ENCODE assay signal across 10 mouse cellular contexts in the genomic region with DNA sequence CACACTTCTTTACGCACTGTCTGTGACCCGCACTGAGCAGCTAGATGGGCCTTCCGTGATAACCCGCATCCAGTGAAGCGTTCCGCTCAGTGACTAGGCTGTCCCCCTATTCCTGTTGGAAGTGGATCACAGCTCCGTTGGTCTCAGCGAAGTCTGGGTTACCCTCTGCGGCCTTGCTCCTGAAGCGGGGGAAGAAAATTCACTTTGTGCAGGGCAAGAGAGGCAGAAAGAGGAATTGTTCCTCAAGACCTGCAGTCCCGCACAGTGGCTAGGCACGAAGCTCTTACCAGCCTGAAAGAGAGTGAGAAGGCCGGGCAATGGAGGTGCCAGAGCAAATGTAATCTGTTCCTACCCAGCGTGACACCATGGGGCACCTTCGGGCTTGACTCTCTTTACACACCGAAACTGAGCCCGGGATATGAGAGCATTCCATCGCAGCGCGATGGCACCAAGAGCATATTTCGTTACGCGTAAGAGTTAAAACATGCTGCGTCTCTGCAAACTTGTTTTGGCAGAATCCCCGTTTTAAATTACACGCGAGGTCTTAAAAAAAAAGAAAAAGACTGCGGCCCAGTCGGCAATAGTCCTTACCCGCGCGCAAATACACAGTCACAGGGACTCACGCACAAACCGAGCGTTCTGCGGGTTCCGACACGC. TPM values are rescaled to one million over a fixed set of nuclear protein-coding genes. Genes with fewer than 3 reads are reported as not detected.
A peak's percentile ranks its signal among the peaks of the same experiment; 100 is the strongest.
DNase-seq lines count a peak whose midpoint lies in the region; ATAC-seq and TF ChIP-seq lines count a peak whose summit lies in the region.
"Had no signal": no experiment of that assay in that cellular context is flagged by ENCODE, and none has a peak within 500 bp of the region (broad histone marks: within the 10 kb centered on the region; RNA-seq: fewer than 3 reads in every experiment).

No protein-coding gene starts in this region.

- TF ChIP-seq EP300 in lung, postnatal 0 days (IDR thresholded peaks at IDR 0.05), result no peak

- no peak for TF ChIP-seq CTCF in lung, postnatal 0 days (IDR thresholded peaks at IDR 0.05)

- intact Hi-C loops in gastrocnemius, postnatal 36 days (cut with DNase I), result no loop called here

- DNase-seq in lung, postnatal 0 days (ENCODE audit: low spot score), result no peak
- no peak for DNase-seq in lung, postnatal 14 days
- DNase-seq in hindbrain, embryonic 11.5 days (ENCODE audit: low spot score), result no peak
- DNase-seq in B cell, adult 2 months, result no peak
- DNase-seq in gastrocnemius, postnatal 25 days, result no peak
- DNase-seq in gastrocnemius, postnatal 36 days, result no peak
- DNase-seq: cerebellum, adult 11-12 months; lung, postnatal 10 days had no signal

- no peaks in the 10 kb centered on the region for H3K36me3 ChIP-seq in lung, postnatal 0 days (ENCODE audit: insufficient read depth, low read length)
- no peaks in the 10 kb centered on the region for H3K36me3 ChIP-seq in hindbrain, embryonic 11.5 days (ENCODE audit: control insufficient read depth, insufficient read depth, low read length)
- H3K36me3 ChIP-seq in liver, embryonic 16.5 days (ENCODE audit: control insufficient read depth, insufficient read depth), result no peaks in the 10 kb centered on the region

- H3K27me3 ChIP-seq in lung, postnatal 0 days (replicated peaks; ENCODE audit: insufficient read depth, low read length), result peaks cover 93% of the 10 kb centered on the region
- H3K27me3 ChIP-seq in hindbrain, embryonic 11.5 days (ENCODE audit: control insufficient read depth, insufficient read depth, low read length), result peaks cover 100% of the 10 kb centered on the region
- H3K27me3 ChIP-seq in liver, embryonic 16.5 days (ENCODE audit: control insufficient read depth, insufficient read depth, low read depth, low read length), result peaks cover 97% of the 10 kb centered on the region

- no peak overlapping the region for H3K9ac ChIP-seq in lung, postnatal 0 days (replicated peaks; ENCODE audit: low read depth)
- H3K9ac ChIP-seq in hindbrain, embryonic 11.5 days (ENCODE audit: low read depth, low read length), result no peak overlapping the region
- no peak overlapping the region for H3K9ac ChIP-seq in liver, embryonic 16.5 days (ENCODE audit: low read depth, low read length)

- H3K9me3 ChIP-seq in lung, postnatal 0 days (ENCODE audit: low read length), result no peaks in the 10 kb centered on the region
- H3K9me3 ChIP-seq in hindbrain, embryonic 11.5 days (ENCODE audit: control insufficient read depth, low read length), result no peaks in the 10 kb centered on the region
- H3K9me3 ChIP-seq in liver, embryonic 16.5 days (replicated peaks; ENCODE audit: control insufficient read depth, low read length), result no peaks in the 10 kb centered on the region

- WGBS in lung, postnatal 0 days, result 4% methylated on average over 38 of the region's 38 CpGs
- 2% methylated on average over 38 of the region's 38 CpGs for WGBS in hindbrain, embryonic 11.5 days
- 3% methylated on average over 38 of the region's 38 CpGs for WGBS in liver, embryonic 16.5 days (ENCODE audit: insufficient replicate concordance)

- H3K4me1 ChIP-seq in lung, postnatal 0 days (ENCODE audit: insufficient read depth, low read depth, low read length), result peaks cover 5% of the 10 kb centered on the region; the same call in 1 of the 2 replicates
- peaks cover 6% of the 10 kb centered on the region; the same call in 1 of the 2 replicates for H3K4me1 ChIP-seq in hindbrain, embryonic 11.5 days (replicated peaks; ENCODE audit: control insufficient read depth, insufficient read depth, low read length)
- H3K4me1 ChIP-seq in liver, embryonic 16.5 days (ENCODE audit: control insufficient read depth, low read depth, low read length), result peaks cover 3% of the 10 kb centered on the region; the same call in 1 of the 2 replicates

- peak overlapping the region; percentile 44; the same call in 1 of the 2 replicates for H3K4me2 ChIP-seq in lung, postnatal 0 days (replicated peaks; ENCODE audit: low read depth, low read length)
- H3K4me2 ChIP-seq in hindbrain, embryonic 11.5 days (replicated peaks; ENCODE audit: low read depth, low read length), result peak overlapping the region; percentile 78
- no peak overlapping the region for H3K4me2 ChIP-seq in liver, embryonic 16.5 days (ENCODE audit: low read depth, low read length)

- no peak for ATAC-seq in lung, postnatal 0 days
- no peak for ATAC-seq in hindbrain, embryonic 11.5 days (ENCODE audit: low FRiP score)
- ATAC-seq in liver, embryonic 16.5 days (ENCODE audit: low read depth), result no peak

- no peak overlapping the region for H3K27ac ChIP-seq in lung, postnatal 0 days (ENCODE audit: low read length)
- no peak overlapping the region for H3K27ac ChIP-seq in hindbrain, embryonic 11.5 days (ENCODE audit: low read depth, low read length)
- no peak overlapping the region for H3K27ac ChIP-seq in liver, embryonic 16.5 days (ENCODE audit: low read length)

- peak overlapping the region; percentile 27 for H3K4me3 ChIP-seq in lung, postnatal 0 days (ENCODE audit: low read depth, low read length)
- peak overlapping the region; percentile 49 for H3K4me3 ChIP-seq in hindbrain, embryonic 11.5 days (ENCODE audit: low read depth, low read length)
- peak overlapping the region; percentile 38; the same call in 1 of the 2 replicates for H3K4me3 ChIP-seq in liver, embryonic 16.5 days (ENCODE audit: low read depth, low read length)

RNA-seq across cellular contexts. Expression of a gene that starts 0.9 kb away (rescaled TPM):
- polyA plus RNA-seq in lung, postnatal 0 days (2015; fragmentation: Nextera tagmentation; extraction: Ambion mirVana), result not detected in 2 replicates
- polyA plus RNA-seq in hindbrain, embryonic 11.5 days (2014; fragmentation: Nextera tagmentation; extraction: Ambion mirVana), result 6.1 and 6.9 TPM in 2 replicates
- polyA plus RNA-seq in liver, embryonic 16.5 days (2015; fragmentation: Nextera tagmentation; extraction: Ambion mirVana), result not detected in 2 replicates
- not detected for total RNA-seq in gastrocnemius, postnatal 25 days (2021)
- not detected for total RNA-seq in gastrocnemius, postnatal 36 days (2021)
- total RNA-seq: heart, postnatal 4 days had no signal
